Mouse (Mus musculus) urinary bladder, adult 2 months (tissue): Measurements from ENCODE around the gene Rabep2. TPM values are rescaled to one million over a fixed set of nuclear protein-coding genes. Genes with fewer than 3 reads are reported as not detected.
"Not testable (repeated sequence)": the region's sequence is repeated elsewhere in the genome, so short reads cannot be mapped to it uniquely, and the experiment has no call there.

Experiments
- DNase-seq: peaks from one replicate; pipeline ENCODE4 v3.0.0; 2022; ENCODE audit warnings: low spot score
- polyA plus RNA-seq: library from polyadenylated mRNA; depleted of rRNA; stranded (reverse); fragments of >200 nt; gene quantifications from 2 replicates; pipeline ENCODE4 v1.2.3, GENCODE M21; 2012; rRNA removed

Rabep2 gene
- polyA plus RNA-seq = 34.8 and 47.5 TPM in 2 replicates

- DNase-seq = peak; percentile 99
Observed at GRCm38 (mm10) chr7:126428631-126429502, at the start of gene Rabep2. TSS of gene Rabep2 (plus strand) at chr7:126428759.

GRCm38 (mm10) chr7:126383565-126383964 is 45.0 kb upstream of the Rabep2 start:
- no peak for DNase-seq

- DNase-seq = no peak
Observed at GRCm38 (mm10) chr7:126388185-126388584, 40.4 kb upstream of the Rabep2 start.

- not testable (repeated sequence) for DNase-seq
Observed at GRCm38 (mm10) chr7:126392086-126392884, 36.3 kb upstream of the Rabep2 start.

GRCm38 (mm10) chr7:126396298-126397119 is 32.0 kb upstream of the Rabep2 start, which contains the start of gene Nfatc2ip:
TSS of gene Nfatc2ip (minus strand) at chr7:126396737.
- DNase-seq = peak; percentile 75

- no peak for DNase-seq
Observed at GRCm38 (mm10) chr7:126397221-126397620, 31.3 kb upstream of the Rabep2 start.

- no peak for DNase-seq
Observed at GRCm38 (mm10) chr7:126397822-126398221, 30.7 kb upstream of the Rabep2 start.

GRCm38 (mm10) chr7:126399548-126399947 is 29.0 kb upstream of the Rabep2 start:
- peak; percentile 56 for DNase-seq

GRCm38 (mm10) chr7:126402518-126402917 is 26.0 kb upstream of the Rabep2 start:
- DNase-seq = not testable (repeated sequence)

- DNase-seq = no peak
Observed at GRCm38 (mm10) chr7:126408686-126409085, 19.9 kb upstream of the Rabep2 start.

- DNase-seq = no peak
Observed at GRCm38 (mm10) chr7:126411061-126411460, 17.5 kb upstream of the Rabep2 start.

- DNase-seq = no peak
Observed at GRCm38 (mm10) chr7:126414725-126415124, 13.8 kb upstream of the Rabep2 start, which contains the start of gene Cd19. TSS of gene Cd19 (minus strand) at chr7:126414889.

GRCm38 (mm10) chr7:126416615-126417014 is 11.9 kb upstream of the Rabep2 start:
- DNase-seq = no peak

GRCm38 (mm10) chr7:126417045-126417444 is 11.5 kb upstream of the Rabep2 start:
- DNase-seq = no peak

GRCm38 (mm10) chr7:126417606-126418005 is 11.0 kb upstream of the Rabep2 start:
- DNase-seq = no peak

- DNase-seq = no peak
Observed at GRCm38 (mm10) chr7:126418496-126418895, 10.1 kb upstream of the Rabep2 start.

- DNase-seq = no peak
Observed at GRCm38 (mm10) chr7:126421756-126422155, 6.8 kb upstream of the Rabep2 start.

- no peak for DNase-seq
Observed at GRCm38 (mm10) chr7:126424161-126424560, 4.4 kb upstream of the Rabep2 start.

GRCm38 (mm10) chr7:126427323-126427860 is 1.2 kb upstream of the Rabep2 start:
- DNase-seq = no peak

- DNase-seq = no peak
Observed at GRCm38 (mm10) chr7:126428154-126428553, 405 bp upstream of the Rabep2 start.

- no peak for DNase-seq
Observed at GRCm38 (mm10) chr7:126429503-126429898, 942 bp downstream of the Rabep2 start.
